Mouse (Mus musculus) MEL (cell line): ENCODE results near the gene Mkrn1. TPM values are rescaled to one million over a fixed set of nuclear protein-coding genes. Genes with fewer than 3 reads are reported as not detected.

Experiments used
- DNase-seq: peaks from one replicate; pipeline ENCODE4 v3.0.0; 2011; ENCODE audit warnings: low read depth, low spot score
- H3K27ac ChIP-seq: 2 replicates; pipeline ENCODE4 v1.5.1; 2012; ENCODE audit warnings: low read depth, mild to moderate bottlenecking, control low read depth, low read length, moderate library complexity; ENCODE audit not compliant: control insufficient read depth
- H3K27me3 ChIP-seq, 2 experiments: fragments of 150-350 bp in 1 of 2; sonication (generic) in 1 of 2; 2 replicates each; pipeline ENCODE4 v1.6.1; 2012; ENCODE audit warnings: low read length in 2 of 2, mild to moderate bottlenecking in 2 of 2, improper control_type of control experiment in 1 of 2, moderate library complexity in 1 of 2; ENCODE audit not compliant: insufficient read depth in 2 of 2, control insufficient read depth in 1 of 2
- H3K36me3 ChIP-seq, 2 experiments: 2 replicates each; pipeline ENCODE4 v1.6.1; 2012 to 2014; ENCODE audit warnings: low read length in 2 of 2, improper control_type of control experiment in 1 of 2, inconsistent platforms in 1 of 2, mild to moderate bottlenecking in 1 of 2; ENCODE audit not compliant: insufficient read depth in 2 of 2, control insufficient read depth in 1 of 2
- H3K4me1 ChIP-seq, 2 experiments: fragments of 150-350 bp in 1 of 2; sonication (generic) in 1 of 2; 2 replicates each; pipeline ENCODE4 v1.6.1; 2012; ENCODE audit warnings: low read length in 2 of 2, improper control_type of control experiment in 1 of 2, mild to moderate bottlenecking in 1 of 2; ENCODE audit not compliant: insufficient read depth in 2 of 2, control insufficient read depth in 1 of 2
- H3K4me3 ChIP-seq, 2 experiments: fragments of 150-350 bp in 1 of 2; sonication (generic) in 1 of 2; 2 replicates each; pipeline ENCODE4 v1.5.1; 2012; ENCODE audit warnings: low read depth in 2 of 2, low read length in 2 of 2, mild to moderate bottlenecking in 2 of 2, moderate library complexity in 2 of 2, control low read depth in 1 of 2, improper control_type of control experiment in 1 of 2; ENCODE audit not compliant: control insufficient read depth in 1 of 2, insufficient read depth in 1 of 2
- H3K79me2 ChIP-seq: 2 replicates; pipeline ENCODE4 v1.6.1; 2012; ENCODE audit warnings: mild to moderate bottlenecking, low read length, moderate library complexity; ENCODE audit not compliant: control insufficient read depth, poor library complexity, insufficient read depth
- H3K9ac ChIP-seq: 2 replicates; pipeline ENCODE4 v1.6.1; 2012; ENCODE audit warnings: low read depth, mild to moderate bottlenecking, control low read depth, low read length, moderate library complexity; ENCODE audit not compliant: control insufficient read depth, poor library complexity, severe bottlenecking
- H3K9me3 ChIP-seq: fragments of 150-350 bp; sonication (generic); replicated peaks from 2 replicates; pipeline ENCODE4 v1.6.1; 2012; ENCODE audit warnings: mild to moderate bottlenecking, low read length, improper control_type of control experiment, moderate library complexity; ENCODE audit not compliant: insufficient read depth
- CHD1 ChIP-seq: IDR thresholded peaks from 2 replicates; pipeline ENCODE4 v1.6.1; 2012; ENCODE audit warnings: low read depth, mild to moderate bottlenecking, inconsistent platforms, low read length, improper control_type of control experiment
- CHD2 ChIP-seq: IDR thresholded peaks from 2 replicates; pipeline ENCODE4 v1.6.1; 2011; ENCODE audit warnings: low read length, improper control_type of control experiment
- CTCF ChIP-seq, 3 experiments: IDR thresholded peaks in 2 of 3; conservative IDR thresholded peaks in 1 of 3; 2 replicates each; pipeline ENCODE4 v1.5.1; 2011 to 2012; ENCODE audit warnings: low read length in 3 of 3, low read depth in 2 of 3, mild to moderate bottlenecking in 2 of 3, improper control_type of control experiment in 1 of 3, inconsistent platforms in 1 of 3, mixed read lengths in 1 of 3, moderate library complexity in 1 of 3; ENCODE audit not compliant: control insufficient read depth in 1 of 3, insufficient read depth in 1 of 3, poor library complexity in 1 of 3, severe bottlenecking in 1 of 3
- ELF1 ChIP-seq: IDR thresholded peaks from 2 replicates; pipeline ENCODE4 v1.6.1; 2014; ENCODE audit warnings: low read depth, mild to moderate bottlenecking, inconsistent platforms, low read length, improper control_type of control experiment, moderate library complexity
- EP300 ChIP-seq, 2 experiments: IDR thresholded peaks; 2 replicates each; pipeline ENCODE4 v1.6.1; 2011; ENCODE audit warnings: improper control_type of control experiment in 2 of 2, low read length in 2 of 2, low read depth in 1 of 2, mild to moderate bottlenecking in 1 of 2
- GABPA ChIP-seq: IDR thresholded peaks from 2 replicates; pipeline ENCODE4 v1.6.1; 2012; ENCODE audit warnings: low read depth, mild to moderate bottlenecking, inconsistent platforms, low read length, improper control_type of control experiment, moderate library complexity
- JUND ChIP-seq: IDR thresholded peaks from 2 replicates; pipeline ENCODE4 v1.6.1; 2011; ENCODE audit warnings: low read depth, mild to moderate bottlenecking, improper control_type of control experiment, low read length
- MYB ChIP-seq: IDR thresholded peaks from 2 replicates; pipeline ENCODE4 v1.6.1; 2011; ENCODE audit warnings: mild to moderate bottlenecking, low read depth, low read length, improper control_type of control experiment
- MYC ChIP-seq: IDR thresholded peaks from 2 replicates; pipeline ENCODE4 v1.6.1; 2011; ENCODE audit warnings: low read depth, mild to moderate bottlenecking, low read length, improper control_type of control experiment, moderate library complexity
- NELFE ChIP-seq: IDR thresholded peaks from 2 replicates; pipeline ENCODE4 v1.6.1; 2011; ENCODE audit warnings: low read depth, low read length, improper control_type of control experiment
- NRF1 ChIP-seq: IDR thresholded peaks from 2 replicates; pipeline ENCODE4 v1.6.1; 2014; ENCODE audit warnings: low read depth, mild to moderate bottlenecking, inconsistent platforms, low read length, improper control_type of control experiment, moderate library complexity; ENCODE audit not compliant: poor library complexity, insufficient read depth, severe bottlenecking
- POLR2AphosphoS2 ChIP-seq: IDR thresholded peaks from 2 replicates; pipeline ENCODE4 v1.6.1; 2011; ENCODE audit warnings: low read length, improper control_type of control experiment
- POLR2AphosphoS5 ChIP-seq: IDR thresholded peaks from 2 replicates; pipeline ENCODE4 v1.6.1; 2012; ENCODE audit warnings: low read depth, borderline replicate concordance, mild to moderate bottlenecking, inconsistent platforms, low read length, moderate library complexity, mixed read lengths
- RAD21 ChIP-seq: IDR thresholded peaks from 2 replicates; pipeline ENCODE4 v1.6.1; 2011; ENCODE audit warnings: mild to moderate bottlenecking, low read depth, low read length, improper control_type of control experiment
- RCOR1 ChIP-seq: IDR thresholded peaks from 2 replicates; pipeline ENCODE4 v1.6.1; 2012; ENCODE audit warnings: low read depth, mild to moderate bottlenecking, inconsistent platforms, low read length, improper control_type of control experiment
- TAL1 ChIP-seq: IDR thresholded peaks from 2 replicates; pipeline ENCODE4 v1.6.1; 2012; ENCODE audit warnings: mild to moderate bottlenecking, inconsistent platforms, low read length, moderate library complexity, mixed read lengths
- UBTF ChIP-seq: IDR thresholded peaks from 2 replicates; pipeline ENCODE4 v1.6.1; 2012; ENCODE audit warnings: low read depth, mild to moderate bottlenecking, inconsistent platforms, low read length, improper control_type of control experiment, moderate library complexity, borderline replicate concordance; ENCODE audit not compliant: insufficient read depth
- USF2 ChIP-seq, 2 experiments: IDR thresholded peaks; 2 replicates each; pipeline ENCODE4 v1.6.1; 2011 to 2012; ENCODE audit warnings: improper control_type of control experiment in 2 of 2, low read length in 2 of 2, borderline replicate concordance in 1 of 2, inconsistent platforms in 1 of 2, low read depth in 1 of 2, mild to moderate bottlenecking in 1 of 2; ENCODE audit not compliant: insufficient read depth in 1 of 2
- ZC3H11A ChIP-seq: IDR thresholded peaks from 2 replicates; pipeline ENCODE4 v1.6.1; 2012; ENCODE audit warnings: low read depth, mild to moderate bottlenecking, inconsistent platforms, low read length, improper control_type of control experiment
- ZNF384 ChIP-seq: IDR thresholded peaks from 2 replicates; pipeline ENCODE4 v1.6.1; 2012; ENCODE audit warnings: low read depth, mild to moderate bottlenecking, inconsistent platforms, low read length, improper control_type of control experiment
- polyA plus RNA-seq, 2 experiments: library from polyadenylated mRNA; stranded (reverse) in 1 of 2; unstranded in 1 of 2; fragments of >175 nt in 1 of 2; fragments of >200 nt in 1 of 2; gene quantifications; 2 replicates each; pipeline versions ENCODE4 v1.2.1 to v1.2.4; 2012; ENCODE audit warnings: low replicate concordance in 2 of 2, low read depth in 1 of 2; ENCODE audit not compliant: insufficient read length in 2 of 2, insufficient read depth in 1 of 2, missing spikeins in 1 of 2
- total RNA-seq: library from RNA; depleted of rRNA; stranded (reverse); fragments of 300-350 nt; gene quantifications from 2 replicates; pipeline ENCODE4 v1.2.3, GENCODE M21; 2012

Gene Mkrn1
- total and polyA plus RNA-seq, 3 experiments, result 57.4 to 58.1 TPM; not detected in 1

- DNase-seq, result no peak
- Histone ChIP-seq H3K79me2 (no peaks in the 10 kb centered on the region), H3K4me1 (no peaks in the 10 kb centered on the region; a peak in 1 of 4 replicates), H3K4me3 (no peak overlapping the region), H3K27me3 (no peaks in the 10 kb centered on the region), H3K9ac (no peak overlapping the region), H3K27ac (no peak overlapping the region), H3K9me3 (no peaks in the 10 kb centered on the region), H3K36me3 (no peaks in the 10 kb centered on the region)
- TF ChIP-seq NELFE (no peak), ZC3H11A (no peak), JUND (no peak), UBTF (no peak), RCOR1 (no peak), TAL1 (no peak), POLR2AphosphoS5 (no peak)
Measured at GRCm38 (mm10) chr6:39455339-39456160, 35.3 kb upstream of the Mkrn1 start.

GRCm38 (mm10) chr6:39454616-39455015, 34.4 kb upstream of the Mkrn1 start:
- H3K27ac ChIP-seq, result no peak overlapping the region
- H3K4me3 ChIP-seq, result no peak overlapping the region
- no peak for TF ChIP-seq POLR2AphosphoS2
- no peak for TF ChIP-seq ELF1
- no peak for TF ChIP-seq CHD2
- no peak for TF ChIP-seq GABPA
- no peak for TF ChIP-seq NELFE
- TF ChIP-seq TAL1, result no peak
- TF ChIP-seq NRF1, result no peak
- TF ChIP-seq EP300 (IDR thresholded peaks at IDR 0.05; ENCODE audit: low read depth in 1 of 2, low read length in 2 of 2), result no peak
- no peak for TF ChIP-seq CTCF (IDR thresholded peaks at IDR 0.05 in 2 of 3, conservative IDR thresholded peaks at IDR 0.05 in 1 of 3; ENCODE audit: control insufficient read depth in 1 of 3, insufficient read depth in 1 of 3, low read depth in 2 of 3, low read length in 3 of 3, poor library complexity in 1 of 3, severe bottlenecking in 1 of 3)
- TF ChIP-seq MYB, result no peak
- TF ChIP-seq RAD21, result no peak
- TF ChIP-seq USF2 (IDR thresholded peaks at IDR 0.05; ENCODE audit: borderline replicate concordance in 1 of 2, insufficient read depth in 1 of 2, low read depth in 1 of 2, low read length in 2 of 2), result no peak
- TF ChIP-seq JUND, result no peak
- no peak for TF ChIP-seq MYC
- no peak for TF ChIP-seq UBTF
- TF ChIP-seq CHD1, result no peak
- TF ChIP-seq ZNF384, result no peak
- no peaks in the 10 kb centered on the region for H3K9me3 ChIP-seq
- no peak overlapping the region for H3K9ac ChIP-seq
- H3K4me1 ChIP-seq, result no peaks in the 10 kb centered on the region; a peak in 1 of 4 replicates
- no peaks in the 10 kb centered on the region for H3K36me3 ChIP-seq
- no peaks in the 10 kb centered on the region for H3K79me2 ChIP-seq
- DNase-seq, result no peak
- H3K27me3 ChIP-seq, result no peaks in the 10 kb centered on the region
